Mouse (Mus musculus): ENCODE measurements at regions not wholly inside any gene's neighbourhood (a gene's known extent, or its start where the extent isn't known, plus 50 kb on each side); places are given as distances from the start of the nearest gene placed in this dataset.

GRCm38 (mm10) chr9:41834487-41835404 is 289.4 kb downstream of the Sorl1 start:
- no peak for DNase-seq (ENCODE audit: low read depth, low spot score)

GRCm38 (mm10) chr9:41833408-41833807 is 290.7 kb downstream of the Sorl1 start:
- no peak for DNase-seq (ENCODE audit: low read depth, low spot score)

- DNase-seq (ENCODE audit: low read depth, low spot score) = peak; percentile 19
Observed at GRCm38 (mm10) chr9:41827356-41827755, 296.7 kb downstream of the Sorl1 start.

- DNase-seq (ENCODE audit: low read depth, low spot score) = no peak
Observed at GRCm38 (mm10) chr9:41821401-41821800, 302.7 kb downstream of the Sorl1 start.

GRCm38 (mm10) chr9:41817740-41818461 is 306.2 kb downstream of the Sorl1 start:
- no peak for DNase-seq (ENCODE audit: low read depth, low spot score)

- no peak for DNase-seq (ENCODE audit: low read depth, low spot score)
Observed at GRCm38 (mm10) chr9:41815921-41816320, 308.2 kb downstream of the Sorl1 start.

GRCm38 (mm10) chr9:41809291-41809690 is 314.8 kb downstream of the Sorl1 start:
- DNase-seq (ENCODE audit: low read depth, low spot score) = peak; percentile 64

- no peak for DNase-seq (ENCODE audit: low read depth, low spot score)
Observed at GRCm38 (mm10) chr9:41808791-41809190, 315.3 kb downstream of the Sorl1 start.

- DNase-seq (ENCODE audit: low read depth, low spot score) = no peak
Observed at GRCm38 (mm10) chr9:41806289-41806621, 317.8 kb downstream of the Sorl1 start.

- DNase-seq (ENCODE audit: low read depth, low spot score) = no peak
Observed at GRCm38 (mm10) chr9:41805491-41806288, 318.4 kb downstream of the Sorl1 start.

- no peak for DNase-seq (ENCODE audit: low read depth, low spot score)
Observed at GRCm38 (mm10) chr9:41804711-41805331, 319.3 kb downstream of the Sorl1 start.

GRCm38 (mm10) chr9:41803680-41804460 is 320.2 kb downstream of the Sorl1 start:
- DNase-seq (ENCODE audit: low read depth, low spot score) = no peak

- no peak for DNase-seq (ENCODE audit: low read depth, low spot score)
Observed at GRCm38 (mm10) chr9:41801376-41801775, 322.7 kb downstream of the Sorl1 start.

GRCm38 (mm10) chr9:41792830-41793213 is 331.3 kb downstream of the Sorl1 start:
- no peak for DNase-seq (ENCODE audit: low read depth, low spot score)

- no peak for DNase-seq (ENCODE audit: low read depth, low spot score)
Observed at GRCm38 (mm10) chr9:41792173-41792829, 331.8 kb downstream of the Sorl1 start.

GRCm38 (mm10) chr9:41791501-41792172 is 332.5 kb downstream of the Sorl1 start:
- no peak for DNase-seq (ENCODE audit: low read depth, low spot score)

GRCm38 (mm10) chr9:41785131-41785530 is 339.0 kb downstream of the Sorl1 start:
- DNase-seq (ENCODE audit: low read depth, low spot score) = no peak

- DNase-seq (ENCODE audit: low read depth, low spot score) = no peak
Observed at GRCm38 (mm10) chr9:41772281-41772902, 351.7 kb downstream of the Sorl1 start.

GRCm38 (mm10) chr9:41771276-41771675 is 352.8 kb downstream of the Sorl1 start:
- DNase-seq (ENCODE audit: low read depth, low spot score) = no peak
